Mouse (Mus musculus): ENCODE results near the gene Nfia. TPM values are rescaled to one million over a fixed set of nuclear protein-coding genes. Genes with fewer than 3 reads are reported as not detected.

Gene Nfia
- polyA plus RNA-seq, 1 experiment from 2014 or later, result 19.9 TPM

DNA sequence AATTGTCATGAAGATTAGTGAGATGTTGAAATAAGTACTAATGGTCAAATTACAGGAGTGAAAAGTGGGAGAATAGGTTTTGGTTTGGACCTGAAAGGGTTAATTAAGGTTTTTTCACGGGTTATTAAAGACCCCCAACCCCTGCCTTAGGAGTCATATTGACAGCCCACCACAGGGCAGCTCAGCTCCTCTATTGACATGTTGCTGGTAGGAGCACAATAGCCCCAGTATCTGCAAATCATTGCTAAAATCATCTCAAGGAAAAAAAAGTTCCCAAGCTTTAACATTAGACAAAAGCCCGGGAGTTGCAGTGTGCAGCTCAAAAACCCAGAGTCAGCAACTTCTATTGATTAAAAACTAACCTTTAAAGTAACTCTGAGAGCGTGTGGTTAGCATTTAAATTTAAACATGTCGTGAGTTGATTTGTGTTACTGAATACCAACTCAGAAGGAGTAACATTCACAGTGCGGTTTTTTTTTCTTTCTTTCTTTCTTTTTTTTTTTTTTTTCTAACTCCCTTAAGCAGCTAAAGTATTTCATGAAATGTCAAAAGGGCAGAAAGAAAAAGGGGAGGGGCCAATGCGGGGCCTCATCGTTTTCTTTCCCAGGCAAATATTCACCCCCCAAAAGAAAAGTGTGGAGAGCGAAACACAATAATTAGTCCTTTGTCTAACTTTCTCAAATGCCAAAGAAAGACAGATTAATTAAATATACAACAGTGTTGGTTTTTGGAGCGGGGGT is 335.6 kb downstream of the Nfia start:
- H3K9me3 ChIP-seq (ENCODE audit: low read length), result no peaks in the 10 kb centered on the region
- H3K27me3 ChIP-seq (ENCODE audit: insufficient read depth, low read length), result no peaks in the 10 kb centered on the region
- peaks cover 50% of the 10 kb centered on the region for H3K4me1 ChIP-seq (ENCODE audit: insufficient read depth, low read length)
- 7% methylated on average over 9 of the region's 9 CpGs for WGBS
- H3K4me2 ChIP-seq (replicated peaks; ENCODE audit: low read depth, low read length), result peak overlapping the region; percentile 43
- H3K27ac ChIP-seq (ENCODE audit: low read length), result peak overlapping the region; percentile 67
- ATAC-seq (ENCODE audit: low FRiP score, low TSS enrichment), result no peak
- H3K4me3 ChIP-seq (ENCODE audit: low read length), result no peak overlapping the region
- H3K9ac ChIP-seq (replicated peaks; ENCODE audit: low read length), result no peak overlapping the region
- no peaks in the 10 kb centered on the region for H3K36me3 ChIP-seq (ENCODE audit: insufficient read depth, low read length)

DNA sequence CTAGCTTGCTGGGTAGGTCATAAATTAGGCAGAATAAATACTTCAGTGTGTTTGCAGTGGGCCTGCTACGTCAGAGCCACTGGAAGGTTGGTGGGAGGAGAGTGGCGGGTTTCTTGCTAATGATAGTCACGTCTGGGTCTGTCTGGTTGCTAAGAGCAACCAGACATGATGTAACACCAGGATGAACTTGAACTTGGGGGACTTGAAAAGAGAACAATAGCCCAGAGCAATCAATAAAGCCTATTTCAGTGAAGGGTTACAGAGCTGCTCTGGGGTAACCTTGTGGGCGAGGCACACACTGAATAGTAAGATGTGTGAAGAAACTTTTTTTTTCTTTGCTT is 336.1 kb downstream of the Nfia start:
- Histone ChIP-seq H3K9ac (replicated peaks; ENCODE audit: low read length) (no peak overlapping the region), H3K4me2 (replicated peaks; ENCODE audit: low read depth, low read length) (peak overlapping the region; percentile 43), H3K27me3 (ENCODE audit: insufficient read depth, low read length) (no peaks in the 10 kb centered on the region), H3K9me3 (ENCODE audit: low read length) (no peaks in the 10 kb centered on the region), H3K4me3 (ENCODE audit: low read length) (no peak overlapping the region), H3K27ac (ENCODE audit: low read length) (peak overlapping the region; percentile 67), H3K4me1 (ENCODE audit: insufficient read depth, low read length) (peaks cover 49% of the 10 kb centered on the region), H3K36me3 (ENCODE audit: insufficient read depth, low read length) (no peaks in the 10 kb centered on the region)
- 11% methylated on average over 4 of the region's 4 CpGs for WGBS
- ATAC-seq (ENCODE audit: low FRiP score, low TSS enrichment), result peak; percentile 68

DNA sequence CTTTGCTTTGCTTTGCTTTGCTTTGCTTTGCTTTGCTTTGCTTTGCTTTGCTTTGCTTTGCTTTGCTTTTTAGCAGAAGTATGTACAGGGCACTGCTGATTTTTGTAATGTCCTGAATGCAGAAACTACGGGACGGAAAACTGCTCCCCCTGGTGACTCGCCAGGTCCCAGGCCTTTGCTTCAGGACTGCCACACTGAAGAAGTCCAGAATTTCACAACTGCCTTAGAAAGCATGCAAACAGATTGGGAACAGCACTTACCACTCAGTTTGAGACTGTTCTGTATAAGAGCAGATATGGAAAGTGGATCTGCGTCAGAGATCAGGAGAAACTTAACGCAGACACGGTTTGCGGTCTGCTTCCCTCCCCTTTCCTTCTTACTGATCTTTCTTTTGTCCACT is 336.5 kb downstream of the Nfia start:
- no peaks in the 10 kb centered on the region for H3K36me3 ChIP-seq (ENCODE audit: insufficient read depth, low read length)
- no peaks in the 10 kb centered on the region for H3K27me3 ChIP-seq (ENCODE audit: insufficient read depth, low read length)
- peaks cover 46% of the 10 kb centered on the region for H3K4me1 ChIP-seq (ENCODE audit: insufficient read depth, low read length)
- no peak overlapping the region for H3K4me2 ChIP-seq (replicated peaks; ENCODE audit: low read depth, low read length)
- 10% methylated on average over 7 of the region's 7 CpGs for WGBS
- no peaks in the 10 kb centered on the region for H3K9me3 ChIP-seq (ENCODE audit: low read length)
- H3K9ac ChIP-seq (replicated peaks; ENCODE audit: low read length), result no peak overlapping the region
- ATAC-seq (ENCODE audit: low FRiP score, low TSS enrichment), result peak; percentile 58; the same call in 1 of the 2 replicates
- peak overlapping the region; percentile 67 for H3K27ac ChIP-seq (ENCODE audit: low read length)
- H3K4me3 ChIP-seq (ENCODE audit: low read length), result no peak overlapping the region

DNA sequence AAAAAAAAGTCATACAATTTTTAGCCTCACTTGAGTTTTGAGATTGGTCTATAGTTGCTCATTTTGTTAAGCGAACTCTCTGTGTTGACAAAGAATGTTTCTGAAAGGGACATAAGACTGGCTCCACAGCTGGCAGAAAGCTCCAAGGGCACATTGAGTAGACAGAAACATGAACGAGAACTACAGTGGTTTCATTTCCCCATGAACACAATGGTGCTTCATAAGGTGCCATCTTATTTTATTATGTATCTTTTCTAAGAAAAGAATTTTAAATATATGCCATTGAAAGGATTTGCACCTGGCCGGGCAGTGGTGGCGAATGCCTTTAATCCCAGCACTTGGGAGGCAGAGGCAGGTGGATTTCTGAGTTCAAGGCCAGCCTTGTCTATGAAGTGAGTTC is 337.4 kb downstream of the Nfia start:
- Histone ChIP-seq H3K4me3 (ENCODE audit: low read length) (no peak overlapping the region), H3K27ac (ENCODE audit: low read length) (no peak overlapping the region), H3K36me3 (ENCODE audit: insufficient read depth, low read length) (no peaks in the 10 kb centered on the region), H3K4me2 (replicated peaks; ENCODE audit: low read depth, low read length) (no peak overlapping the region), H3K9me3 (ENCODE audit: low read length) (no peaks in the 10 kb centered on the region), H3K27me3 (ENCODE audit: insufficient read depth, low read length) (no peaks in the 10 kb centered on the region), H3K9ac (replicated peaks; ENCODE audit: low read length) (no peak overlapping the region), H3K4me1 (ENCODE audit: insufficient read depth, low read length) (peaks cover 40% of the 10 kb centered on the region)
- ATAC-seq (ENCODE audit: low FRiP score, low TSS enrichment), result no peak
- 84% methylated on average over 4 of the region's 4 CpGs for WGBS

DNA sequence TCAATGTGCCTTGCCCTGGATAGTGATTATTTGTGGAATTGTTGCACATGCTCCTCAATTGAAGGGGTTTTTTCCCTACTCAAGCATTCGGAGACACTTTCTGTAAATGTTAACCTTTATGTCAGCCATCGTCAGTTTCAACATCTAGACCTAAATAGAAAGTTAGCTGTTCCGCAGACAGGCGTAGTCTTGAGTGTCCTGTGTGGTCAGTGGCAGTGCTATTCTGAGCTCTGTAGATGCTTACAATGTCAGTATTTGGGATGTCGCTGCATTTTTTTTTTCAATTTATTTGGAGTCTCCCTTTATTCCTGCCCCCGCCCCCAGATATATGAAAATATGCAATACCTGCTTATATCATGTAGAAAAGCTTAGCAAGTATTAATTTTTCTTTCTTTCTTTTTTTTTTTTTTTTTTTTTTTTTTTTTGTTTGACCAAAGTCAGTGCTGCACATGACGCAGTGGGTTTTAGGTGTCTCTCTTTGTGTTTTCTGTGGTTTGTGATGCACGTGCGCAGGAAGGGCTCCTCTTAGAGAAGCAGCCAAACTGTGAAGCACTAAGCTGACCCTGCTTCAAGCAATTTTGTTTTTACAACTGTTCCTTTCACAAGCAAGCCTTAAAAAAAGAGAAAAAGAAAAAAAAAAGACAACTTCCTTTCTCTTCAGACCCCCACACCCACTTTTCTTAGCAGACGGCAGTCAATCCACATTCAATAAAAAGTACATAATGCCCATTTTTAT is 340.9 kb downstream of the Nfia start:
- Histone ChIP-seq H3K9ac (replicated peaks; ENCODE audit: low read length) (no peak overlapping the region), H3K4me1 (ENCODE audit: insufficient read depth, low read length) (peaks cover 5% of the 10 kb centered on the region), H3K27ac (ENCODE audit: low read length) (no peak overlapping the region), H3K4me2 (replicated peaks; ENCODE audit: low read depth, low read length) (no peak overlapping the region), H3K4me3 (ENCODE audit: low read length) (no peak overlapping the region), H3K36me3 (ENCODE audit: insufficient read depth, low read length) (no peaks in the 10 kb centered on the region), H3K9me3 (ENCODE audit: low read length) (no peaks in the 10 kb centered on the region), H3K27me3 (ENCODE audit: insufficient read depth, low read length) (no peaks in the 10 kb centered on the region)
- ATAC-seq (ENCODE audit: low FRiP score, low TSS enrichment), result no peak
- 71% methylated on average over 10 of the region's 10 CpGs for WGBS

DNA sequence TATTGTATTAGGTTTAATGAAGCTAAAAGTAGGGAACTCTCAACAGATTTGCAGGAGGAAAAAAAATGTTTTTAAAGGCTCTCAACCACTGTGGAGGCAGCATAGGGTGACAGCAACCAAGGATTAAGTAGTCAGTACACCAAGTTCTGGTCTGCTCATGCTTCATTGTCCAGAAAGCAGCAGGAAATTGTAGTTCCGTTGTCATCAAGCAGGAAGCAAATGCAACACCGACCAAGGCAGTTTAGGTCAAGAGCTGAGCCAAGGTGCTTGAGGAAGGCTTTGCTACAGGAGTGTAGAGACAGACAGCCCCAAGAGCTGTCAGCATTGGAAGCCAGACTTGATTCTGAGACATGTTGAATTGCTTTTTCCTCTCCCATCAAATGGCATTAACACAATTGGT is 342.4 kb downstream of the Nfia start:
- WGBS, result 62% methylated on average over 2 of the region's 2 CpGs
- Histone ChIP-seq H3K27me3 (ENCODE audit: insufficient read depth, low read length) (no peaks in the 10 kb centered on the region), H3K36me3 (ENCODE audit: insufficient read depth, low read length) (no peaks in the 10 kb centered on the region), H3K4me1 (ENCODE audit: insufficient read depth, low read length) (0 out of 2 replicates have a peak, but pooled peaks cover 3% of the 10 kb centered on the region), H3K27ac (ENCODE audit: low read length) (no peak overlapping the region), H3K9ac (replicated peaks; ENCODE audit: low read length) (no peak overlapping the region), H3K4me2 (replicated peaks; ENCODE audit: low read depth, low read length) (no peak overlapping the region), H3K9me3 (ENCODE audit: low read length) (no peaks in the 10 kb centered on the region), H3K4me3 (ENCODE audit: low read length) (no peak overlapping the region)
- no peak for ATAC-seq (ENCODE audit: low FRiP score, low TSS enrichment)

DNA sequence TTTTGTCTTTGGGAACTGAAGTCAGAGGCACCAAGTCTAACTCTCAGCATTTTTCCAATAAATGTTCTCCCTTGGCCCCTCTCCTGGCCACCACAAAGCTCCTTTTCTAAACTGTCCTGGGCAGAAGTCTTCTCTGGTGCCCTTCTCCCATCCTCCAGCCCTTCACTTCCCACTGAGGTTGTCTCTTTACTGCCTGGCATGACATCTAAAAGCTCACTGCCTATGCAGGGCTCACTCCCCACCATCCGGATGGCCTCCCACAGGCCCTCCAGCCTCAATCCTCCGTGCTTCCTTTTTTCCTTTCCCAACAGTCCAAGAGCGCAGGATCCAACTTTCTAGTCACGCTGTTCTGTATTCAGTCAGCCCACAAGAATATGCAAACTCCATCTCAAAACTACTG is 342.9 kb downstream of the Nfia start:
- Histone ChIP-seq H3K9me3 (ENCODE audit: low read length) (no peaks in the 10 kb centered on the region), H3K27ac (ENCODE audit: low read length) (no peak overlapping the region), H3K4me2 (replicated peaks; ENCODE audit: low read depth, low read length) (no peak overlapping the region), H3K9ac (replicated peaks; ENCODE audit: low read length) (no peak overlapping the region), H3K36me3 (ENCODE audit: insufficient read depth, low read length) (no peaks in the 10 kb centered on the region), H3K27me3 (ENCODE audit: insufficient read depth, low read length) (no peaks in the 10 kb centered on the region), H3K4me1 (ENCODE audit: insufficient read depth, low read length) (0 out of 2 replicates have a peak, but pooled peaks cover 3% of the 10 kb centered on the region), H3K4me3 (ENCODE audit: low read length) (no peak overlapping the region)
- ATAC-seq (ENCODE audit: low FRiP score, low TSS enrichment), result no peak
- WGBS, result 90% methylated on average over 4 of the region's 4 CpGs

DNA sequence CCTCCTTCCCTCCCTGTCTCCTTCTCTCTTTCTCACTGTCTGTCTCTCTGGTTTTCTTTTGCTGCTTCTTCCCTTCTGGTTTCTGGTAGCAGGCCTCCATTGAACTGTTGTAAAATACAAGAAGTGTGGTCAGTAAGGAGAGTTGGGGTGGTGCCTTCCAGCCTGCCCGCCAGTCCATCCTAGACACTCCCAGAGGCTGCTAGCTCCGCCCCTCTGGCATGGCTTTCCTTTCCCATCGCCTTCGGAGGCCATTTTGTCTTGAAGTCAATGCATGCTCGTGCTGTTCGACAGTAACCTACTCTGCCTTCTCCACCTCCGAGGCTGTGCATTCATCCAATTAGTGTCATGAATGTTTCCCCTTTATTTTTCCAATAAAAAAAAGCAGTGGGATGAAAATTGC is 343.5 kb downstream of the Nfia start:
- H3K27me3 ChIP-seq (ENCODE audit: insufficient read depth, low read length), result no peaks in the 10 kb centered on the region
- 0 out of 2 replicates have a peak, but pooled peaks cover 3% of the 10 kb centered on the region for H3K4me1 ChIP-seq (ENCODE audit: insufficient read depth, low read length)
- H3K9me3 ChIP-seq (ENCODE audit: low read length), result no peaks in the 10 kb centered on the region
- no peak overlapping the region for H3K4me3 ChIP-seq (ENCODE audit: low read length)
- no peak overlapping the region for H3K9ac ChIP-seq (replicated peaks; ENCODE audit: low read length)
- no peaks in the 10 kb centered on the region for H3K36me3 ChIP-seq (ENCODE audit: insufficient read depth, low read length)
- no peak for ATAC-seq (ENCODE audit: low FRiP score, low TSS enrichment)
- no peak overlapping the region for H3K4me2 ChIP-seq (replicated peaks; ENCODE audit: low read depth, low read length)
- no peak overlapping the region for H3K27ac ChIP-seq (ENCODE audit: low read length)
- WGBS, result 94% methylated on average over 7 of the region's 7 CpGs

DNA sequence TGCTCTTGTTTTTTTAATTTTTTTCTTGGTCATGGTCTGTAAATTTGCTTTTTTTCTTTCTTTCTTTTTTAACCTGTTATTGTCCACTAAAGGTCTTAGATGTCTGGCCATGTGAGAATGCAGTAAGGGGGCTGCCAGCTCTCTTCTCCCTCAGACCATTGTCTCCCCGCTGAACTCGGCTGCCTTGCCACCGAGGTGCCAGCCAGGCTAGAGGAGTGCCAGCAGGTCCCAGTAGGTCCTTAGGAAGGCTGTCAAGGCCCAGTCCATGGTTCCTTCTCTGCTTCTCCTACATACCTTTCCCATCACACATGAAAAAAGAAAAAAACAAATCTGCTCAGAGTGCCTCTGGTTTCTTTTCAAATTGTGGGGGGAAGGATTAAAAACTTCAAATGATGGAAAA is 345.6 kb downstream of the Nfia start:
- Histone ChIP-seq H3K4me2 (replicated peaks; ENCODE audit: low read depth, low read length) (no peak overlapping the region), H3K4me3 (ENCODE audit: low read length) (no peak overlapping the region), H3K9me3 (ENCODE audit: low read length) (no peaks in the 10 kb centered on the region), H3K27me3 (ENCODE audit: insufficient read depth, low read length) (no peaks in the 10 kb centered on the region), H3K36me3 (ENCODE audit: insufficient read depth, low read length) (no peaks in the 10 kb centered on the region), H3K4me1 (ENCODE audit: insufficient read depth, low read length) (0 out of 2 replicates have a peak, but pooled peaks cover 3% of the 10 kb centered on the region), H3K27ac (ENCODE audit: low read length) (no peak overlapping the region), H3K9ac (replicated peaks; ENCODE audit: low read length) (no peak overlapping the region)
- whole genome bisulfite sequencing, result 44% methylated on average over 3 of the region's 3 CpGs
- no peak for ATAC-seq (ENCODE audit: low FRiP score, low TSS enrichment)

Data from kidney, embryonic 16.5 days (tissue).